Mouse (Mus musculus): ENCODE data around the gene Tnrc6a. TPM values are rescaled to one million over a fixed set of nuclear protein-coding genes. Genes with fewer than 3 reads are reported as not detected.

The Tnrc6a gene
- polyA plus RNA-seq, 1 experiment from 2014 or later, result 42.0 TPM

GRCm38 (mm10) chr7:123146141-123146846 lies 22.6 kb downstream of the Tnrc6a start:
- ATAC-seq, result no peak
- Histone ChIP-seq H3K36me3 (ENCODE audit: control insufficient read depth, insufficient read depth) (peaks cover 10% of the 10 kb centered on the region; the same call in 1 of the 2 replicates), H3K4me2 (replicated peaks; ENCODE audit: low read depth) (no peak overlapping the region), H3K4me3 (ENCODE audit: low read depth, low read length) (no peak overlapping the region), H3K4me1 (replicated peaks; ENCODE audit: control insufficient read depth, insufficient read depth, low read length) (no peaks in the 10 kb centered on the region), H3K9me3 (ENCODE audit: control insufficient read depth) (no peaks in the 10 kb centered on the region), H3K9ac (ENCODE audit: low read depth, low read length) (no peak overlapping the region), H3K27me3 (replicated peaks; ENCODE audit: control insufficient read depth, insufficient read depth, low read length) (no peaks in the 10 kb centered on the region), H3K27ac (ENCODE audit: low read depth, low read length) (no peak overlapping the region)
- TF ChIP-seq CTCF (IDR thresholded peaks at IDR 0.05; ENCODE audit: low read depth), result no peak
- 86% methylated on average over 10 of the region's 10 CpGs for WGBS

- Histone ChIP-seq H3K27ac (ENCODE audit: low read depth, low read length) (no peak overlapping the region), H3K36me3 (ENCODE audit: control insufficient read depth, insufficient read depth) (peaks cover 15% of the 10 kb centered on the region), H3K4me1 (replicated peaks; ENCODE audit: control insufficient read depth, insufficient read depth, low read length) (no peaks in the 10 kb centered on the region), H3K4me3 (ENCODE audit: low read depth, low read length) (no peak overlapping the region), H3K4me2 (replicated peaks; ENCODE audit: low read depth) (no peak overlapping the region), H3K9ac (ENCODE audit: low read depth, low read length) (no peak overlapping the region), H3K27me3 (replicated peaks; ENCODE audit: control insufficient read depth, insufficient read depth, low read length) (no peaks in the 10 kb centered on the region), H3K9me3 (ENCODE audit: control insufficient read depth) (no peaks in the 10 kb centered on the region)
- ATAC-seq, result no peak
- no peak for TF ChIP-seq CTCF (IDR thresholded peaks at IDR 0.05; ENCODE audit: low read depth)
- 96% methylated on average over 2 of the region's 2 CpGs for WGBS
Observed at GRCm38 (mm10) chr7:123147787-123148186, 24.1 kb downstream of the Tnrc6a start.

GRCm38 (mm10) chr7:123148935-123149334 lies 25.2 kb downstream of the Tnrc6a start:
- Histone ChIP-seq H3K27ac (ENCODE audit: low read depth, low read length) (no peak overlapping the region), H3K9me3 (ENCODE audit: control insufficient read depth) (no peaks in the 10 kb centered on the region), H3K4me2 (replicated peaks; ENCODE audit: low read depth) (no peak overlapping the region), H3K36me3 (ENCODE audit: control insufficient read depth, insufficient read depth) (peaks cover 24% of the 10 kb centered on the region), H3K9ac (ENCODE audit: low read depth, low read length) (no peak overlapping the region), H3K27me3 (replicated peaks; ENCODE audit: control insufficient read depth, insufficient read depth, low read length) (no peaks in the 10 kb centered on the region), H3K4me3 (ENCODE audit: low read depth, low read length) (no peak overlapping the region), H3K4me1 (replicated peaks; ENCODE audit: control insufficient read depth, insufficient read depth, low read length) (no peaks in the 10 kb centered on the region)
- TF ChIP-seq CTCF (IDR thresholded peaks at IDR 0.05; ENCODE audit: low read depth), result no peak
- 82% methylated on average over 9 of the region's 9 CpGs for WGBS
- no peak for ATAC-seq

GRCm38 (mm10) chr7:123162346-123162745 lies 38.7 kb downstream of the Tnrc6a start:
- Histone ChIP-seq H3K27ac (ENCODE audit: low read depth, low read length) (no peak overlapping the region), H3K36me3 (ENCODE audit: control insufficient read depth, insufficient read depth) (peaks cover 54% of the 10 kb centered on the region), H3K9me3 (ENCODE audit: control insufficient read depth) (no peaks in the 10 kb centered on the region), H3K27me3 (replicated peaks; ENCODE audit: control insufficient read depth, insufficient read depth, low read length) (no peaks in the 10 kb centered on the region), H3K4me1 (replicated peaks; ENCODE audit: control insufficient read depth, insufficient read depth, low read length) (no peaks in the 10 kb centered on the region), H3K4me2 (replicated peaks; ENCODE audit: low read depth) (no peak overlapping the region), H3K4me3 (ENCODE audit: low read depth, low read length) (no peak overlapping the region), H3K9ac (ENCODE audit: low read depth, low read length) (no peak overlapping the region)
- no peak for ATAC-seq
- no peak for TF ChIP-seq CTCF (IDR thresholded peaks at IDR 0.05; ENCODE audit: low read depth)
- WGBS, result 92% methylated on average over 10 of the region's 10 CpGs

GRCm38 (mm10) chr7:123167436-123167835 lies 43.8 kb downstream of the Tnrc6a start:
- 90% methylated on average over 2 of the region's 2 CpGs for WGBS
- Histone ChIP-seq H3K36me3 (ENCODE audit: control insufficient read depth, insufficient read depth) (peaks cover 85% of the 10 kb centered on the region), H3K4me3 (ENCODE audit: low read depth, low read length) (no peak overlapping the region), H3K4me2 (replicated peaks; ENCODE audit: low read depth) (no peak overlapping the region), H3K9me3 (ENCODE audit: control insufficient read depth) (no peaks in the 10 kb centered on the region), H3K27me3 (replicated peaks; ENCODE audit: control insufficient read depth, insufficient read depth, low read length) (no peaks in the 10 kb centered on the region), H3K27ac (ENCODE audit: low read depth, low read length) (no peak overlapping the region), H3K4me1 (replicated peaks; ENCODE audit: control insufficient read depth, insufficient read depth, low read length) (no peaks in the 10 kb centered on the region), H3K9ac (ENCODE audit: low read depth, low read length) (no peak overlapping the region)
- no peak for TF ChIP-seq CTCF (IDR thresholded peaks at IDR 0.05; ENCODE audit: low read depth)
- ATAC-seq, result no peak

GRCm38 (mm10) chr7:123169618-123170017 lies 45.9 kb downstream of the Tnrc6a start:
- H3K4me3 ChIP-seq (ENCODE audit: low read depth, low read length), result no peak overlapping the region
- peaks cover 82% of the 10 kb centered on the region for H3K36me3 ChIP-seq (ENCODE audit: control insufficient read depth, insufficient read depth)
- no peaks in the 10 kb centered on the region for H3K27me3 ChIP-seq (replicated peaks; ENCODE audit: control insufficient read depth, insufficient read depth, low read length)
- no peak for TF ChIP-seq CTCF (IDR thresholded peaks at IDR 0.05; ENCODE audit: low read depth)
- no peak overlapping the region for H3K4me2 ChIP-seq (replicated peaks; ENCODE audit: low read depth)
- H3K4me1 ChIP-seq (replicated peaks; ENCODE audit: control insufficient read depth, insufficient read depth, low read length), result no peaks in the 10 kb centered on the region
- H3K9ac ChIP-seq (ENCODE audit: low read depth, low read length), result no peak overlapping the region
- WGBS, result 93% methylated on average over 2 of the region's 2 CpGs
- no peak for ATAC-seq
- no peaks in the 10 kb centered on the region for H3K9me3 ChIP-seq (ENCODE audit: control insufficient read depth)
- no peak overlapping the region for H3K27ac ChIP-seq (ENCODE audit: low read depth, low read length)
